Mouse (Mus musculus) CH12.LX (cell line): ENCODE results near the gene Bcl9l. TPM values are rescaled to one million over a fixed set of nuclear protein-coding genes. Genes with fewer than 3 reads are reported as not detected.

Source experiments
- DNase-seq: peaks from one replicate; pipeline ENCODE4 v3.0.0-alpha.2; 2013; ENCODE audit errors: extremely low read depth
- H3K27ac ChIP-seq: 2 replicates; pipeline ENCODE4 v1.5.1; 2012; ENCODE audit warnings: low read depth, mild to moderate bottlenecking, control low read depth, moderate library complexity; ENCODE audit not compliant: insufficient read depth
- H3K27me3 ChIP-seq: replicated peaks from 2 replicates; pipeline ENCODE3; 2012; ENCODE audit warnings: inconsistent platforms
- H3K36me3 ChIP-seq, 2 experiments: replicated peaks in 1 of 2; 2 replicates each; pipeline versions ENCODE3 to v1.6.1; 2012; ENCODE audit warnings: inconsistent platforms in 1 of 2, low read length in 1 of 2, mild to moderate bottlenecking in 1 of 2, mixed read lengths in 1 of 2, moderate library complexity in 1 of 2; ENCODE audit not compliant: control insufficient read depth in 1 of 2, insufficient read depth in 1 of 2
- H3K4me1 ChIP-seq, 2 experiments: 2 replicates each; pipeline ENCODE4 v1.6.1; 2012; ENCODE audit warnings: inconsistent platforms in 1 of 2, moderate library complexity in 1 of 2; ENCODE audit not compliant: insufficient read depth in 2 of 2, control insufficient read depth in 1 of 2
- H3K4me2 ChIP-seq: 2 replicates; pipeline ENCODE4 v1.6.1; 2012; ENCODE audit warnings: low read depth, mild to moderate bottlenecking, control low read depth; ENCODE audit not compliant: poor library complexity, insufficient read depth, severe bottlenecking
- H3K4me3 ChIP-seq, 3 experiments: fragments of 150-350 bp in 1 of 3; sonication (generic) in 1 of 3; replicated peaks in 1 of 3; 2 replicates each; pipeline versions ENCODE3 to v1.5.1; 2011 to 2012; ENCODE audit warnings: low read depth in 2 of 3, low read length in 2 of 3, mild to moderate bottlenecking in 2 of 3, moderate library complexity in 2 of 3, control low read depth in 1 of 3, improper control_type of control experiment in 1 of 3, inconsistent platforms in 1 of 3, mixed read lengths in 1 of 3; ENCODE audit not compliant: poor library complexity in 1 of 3
- H3K79me2 ChIP-seq: replicated peaks from 2 replicates; pipeline ENCODE4 v1.6.1; 2012; ENCODE audit warnings: mild to moderate bottlenecking, moderate library complexity; ENCODE audit not compliant: control insufficient read depth, poor library complexity, insufficient read depth, severe bottlenecking; ENCODE audit errors: extremely low read depth
- H3K9ac ChIP-seq: 2 replicates; pipeline ENCODE4 v1.6.1; 2012; ENCODE audit warnings: low read depth, mild to moderate bottlenecking, control low read depth, moderate library complexity; ENCODE audit not compliant: insufficient read depth
- H3K9me3 ChIP-seq: replicated peaks from 2 replicates; pipeline ENCODE3; 2012; ENCODE audit warnings: low read length, inconsistent platforms, mixed read lengths
- BHLHE40 ChIP-seq: IDR thresholded peaks from 2 replicates; pipeline ENCODE4 v1.6.1; 2011; ENCODE audit warnings: mild to moderate bottlenecking, low read depth, low read length, improper control_type of control experiment
- CHD1 ChIP-seq: IDR thresholded peaks from 2 replicates; pipeline ENCODE4 v1.6.1; 2012; ENCODE audit warnings: low read depth, low read length, improper control_type of control experiment, inconsistent platforms
- CTCF ChIP-seq, 2 experiments: IDR thresholded peaks in 1 of 2; conservative IDR thresholded peaks in 1 of 2; 2 replicates each; pipeline ENCODE4 v1.5.1; 2011 to 2012; ENCODE audit warnings: low read depth in 2 of 2, low read length in 2 of 2, improper control_type of control experiment in 1 of 2, inconsistent platforms in 1 of 2, mild to moderate bottlenecking in 1 of 2, moderate library complexity in 1 of 2
- E2F4 ChIP-seq: IDR thresholded peaks from 2 replicates; pipeline ENCODE4 v1.6.1; 2011; ENCODE audit warnings: low read depth, low read length, improper control_type of control experiment; ENCODE audit not compliant: insufficient replicate concordance
- ELF1 ChIP-seq: IDR thresholded peaks from 2 replicates; pipeline ENCODE4 v1.6.1; 2014; ENCODE audit warnings: low read depth, mild to moderate bottlenecking, inconsistent platforms, low read length, improper control_type of control experiment
- HCFC1 ChIP-seq: IDR thresholded peaks from 2 replicates; pipeline ENCODE4 v1.6.1; 2012; ENCODE audit warnings: low read depth, mild to moderate bottlenecking, inconsistent platforms, low read length, improper control_type of control experiment
- IRF4 ChIP-seq: IDR thresholded peaks from 2 replicates; pipeline ENCODE4 v1.6.1; 2014; ENCODE audit warnings: low read depth, mild to moderate bottlenecking, inconsistent platforms, low read length, improper control_type of control experiment
- JUN ChIP-seq: IDR thresholded peaks from 2 replicates; pipeline ENCODE4 v1.6.1; 2011; ENCODE audit warnings: low read depth, mild to moderate bottlenecking, low read length, improper control_type of control experiment, moderate library complexity; ENCODE audit not compliant: insufficient read depth
- MAFK ChIP-seq: IDR thresholded peaks from 2 replicates; pipeline ENCODE4 v1.6.1; 2011; ENCODE audit warnings: low read length, improper control_type of control experiment; ENCODE audit not compliant: insufficient replicate concordance
- MAX ChIP-seq: IDR thresholded peaks from 2 replicates; pipeline ENCODE4 v1.6.1; 2011; ENCODE audit warnings: low read length, improper control_type of control experiment
- MEF2A ChIP-seq: IDR thresholded peaks from 2 replicates; pipeline ENCODE4 v1.6.1; 2014; ENCODE audit warnings: low read depth, mild to moderate bottlenecking, inconsistent platforms, low read length, improper control_type of control experiment, borderline replicate concordance
- NELFE ChIP-seq: IDR thresholded peaks from 2 replicates; pipeline ENCODE4 v1.6.1; 2011; ENCODE audit warnings: low read depth, low read length, improper control_type of control experiment
- NRF1 ChIP-seq: IDR thresholded peaks from 2 replicates; pipeline ENCODE4 v1.6.1; 2014; ENCODE audit warnings: low read depth, mild to moderate bottlenecking, inconsistent platforms, low read length, improper control_type of control experiment, moderate library complexity
- POLR2A ChIP-seq: IDR thresholded peaks from 2 replicates; pipeline ENCODE4 v1.6.1; 2011; ENCODE audit warnings: low read depth, mild to moderate bottlenecking, improper control_type of control experiment, low read length
- POLR2AphosphoS2 ChIP-seq: IDR thresholded peaks from 2 replicates; pipeline ENCODE4 v1.6.1; 2011; ENCODE audit warnings: low read depth, low read length, improper control_type of control experiment
- RAD21 ChIP-seq: IDR thresholded peaks from 2 replicates; pipeline ENCODE4 v1.6.1; 2011; ENCODE audit warnings: low read depth, mild to moderate bottlenecking, low read length, improper control_type of control experiment, moderate library complexity
- SMC3 ChIP-seq: IDR thresholded peaks from 2 replicates; pipeline ENCODE4 v1.6.1; 2011; ENCODE audit warnings: low read depth, low read length, improper control_type of control experiment
- TBP ChIP-seq: conservative IDR thresholded peaks from 2 replicates; pipeline ENCODE4 v1.6.1; 2011; ENCODE audit warnings: low read depth, low read length, improper control_type of control experiment
- TCF12 ChIP-seq: IDR thresholded peaks from 2 replicates; pipeline ENCODE4 v1.6.1; 2014; ENCODE audit warnings: low read depth, mild to moderate bottlenecking, inconsistent platforms, low read length, improper control_type of control experiment
- ZKSCAN1 ChIP-seq: IDR thresholded peaks from 2 replicates; pipeline ENCODE4 v1.6.1; 2012; ENCODE audit warnings: low read depth, inconsistent platforms, low read length, improper control_type of control experiment, borderline replicate concordance
- ZNF384 ChIP-seq: IDR thresholded peaks from 2 replicates; pipeline ENCODE4 v1.6.1; 2012; ENCODE audit warnings: low read depth, low read length, improper control_type of control experiment, inconsistent platforms
- dilution Hi-C: fragments of 300-500 bp; cut with MboI; formaldehyde crosslinking; loops from 2 replicates; pipeline ENCODE4 v1.14.3; 2020; ENCODE audit warnings: low sequenced_read_pairs; ENCODE audit not compliant: extremely low pct_unique_long_range_greater_than_20kb, extremely low pct_ligation_motif_present
- in situ Hi-C: fragments of 300-500 bp; cut with MboI; formaldehyde crosslinking; loops from 3 replicates; pipeline ENCODE4 v1.14.3; 2019; ENCODE audit warnings: low sequenced_read_pairs, low pct_ligation_motif_present, low pct_unique_long_range_greater_than_20kb, mixed read lengths
- polyA plus RNA-seq: library from polyadenylated mRNA; unstranded; fragments of >175 nt; gene quantifications from 2 replicates; pipeline ENCODE4 v1.2.1, GENCODE M21; 2012; ENCODE audit warnings: low read depth; ENCODE audit not compliant: insufficient read length
- total RNA-seq, 2 experiments: library from RNA; depleted of rRNA; stranded (reverse); fragments of 300-350 nt in 1 of 2; fragments of >200 nt in 1 of 2; gene quantifications; 2 replicates each; pipeline ENCODE4 v1.2.3; 2012 to 2014

Gene Bcl9l
- total and polyA plus RNA-seq, 3 experiments, result 0.67 to 7.5 (median 1.6) TPM

DNA sequence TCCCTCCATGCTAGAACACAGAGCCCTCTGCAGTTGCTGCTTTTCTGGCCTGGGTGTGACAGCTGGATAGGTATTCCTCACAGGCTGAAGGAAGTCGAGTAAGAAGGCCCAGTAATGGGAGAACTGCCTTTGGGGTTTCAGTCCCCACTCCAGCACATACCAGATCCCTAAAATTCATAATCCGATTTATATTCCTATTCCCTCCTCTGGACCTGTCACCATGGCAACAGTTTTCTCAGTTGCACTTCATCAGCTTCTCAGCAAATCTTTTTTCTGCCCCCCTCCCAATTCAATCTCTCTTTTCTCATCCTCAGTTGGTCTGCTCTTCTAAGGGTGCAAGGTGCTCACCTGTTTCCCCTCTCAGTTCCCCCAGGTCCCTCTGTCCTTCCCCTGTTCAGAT, 13.8 kb upstream of the Bcl9l start:
- Histone ChIP-seq H3K27me3 (peaks cover 42% of the 10 kb centered on the region), H3K4me1 (no peaks in the 10 kb centered on the region; a peak in 1 of 4 replicates), H3K36me3 (no peaks in the 10 kb centered on the region), H3K4me2 (no peak overlapping the region), H3K27ac (no peak overlapping the region), H3K79me2 (no peaks in the 10 kb centered on the region), H3K9ac (no peak overlapping the region), H3K4me3 (no peak overlapping the region), H3K9me3 (peaks cover 4% of the 10 kb centered on the region)
- no peak for DNase-seq
- no peak for TF ChIP-seq CTCF (conservative IDR thresholded peaks at IDR 0.05 in 1 of 2, IDR thresholded peaks at IDR 0.05 in 1 of 2; ENCODE audit: low read depth in 2 of 2, low read length in 2 of 2)
- no peak for TF ChIP-seq BHLHE40
- TF ChIP-seq ELF1, result no peak
- TF ChIP-seq POLR2AphosphoS2, result no peak
- no peak for TF ChIP-seq SMC3
- in situ Hi-C loops, result no loop called here
- dilution Hi-C loops, result no loop called here

DNA sequence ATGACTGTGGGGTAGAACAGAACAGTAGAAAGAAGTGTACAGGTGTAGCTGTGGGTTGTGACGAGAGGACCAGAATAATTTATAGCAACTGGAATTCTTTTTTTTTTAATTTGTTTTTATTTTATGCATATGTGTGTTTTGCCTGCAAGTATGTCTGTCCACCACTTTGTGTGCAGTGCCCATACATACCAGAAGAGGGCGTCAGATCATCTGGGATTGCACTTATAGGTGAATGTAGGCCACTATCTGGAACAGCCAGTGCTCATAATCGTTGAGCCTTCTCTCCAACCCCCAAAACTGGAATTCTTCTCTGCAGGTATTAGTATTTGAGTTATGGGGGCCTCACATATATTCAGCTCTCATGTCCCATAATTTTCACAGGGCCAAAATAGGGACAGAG, 9.4 kb upstream of the Bcl9l start:
- Histone ChIP-seq H3K4me1 (peaks cover 0 to 12% of the 10 kb centered on the region in 2 experiments; a peak in 3 of 4 replicates), H3K27ac (no peak overlapping the region), H3K36me3 (no peaks in the 10 kb centered on the region), H3K4me2 (no peak overlapping the region), H3K9ac (no peak overlapping the region), H3K4me3 (no peak overlapping the region), H3K9me3 (no peaks in the 10 kb centered on the region), H3K79me2 (no peaks in the 10 kb centered on the region), H3K27me3 (peaks cover 23% of the 10 kb centered on the region)
- TF ChIP-seq NELFE, result no peak
- peak; percentile 9 for TF ChIP-seq RAD21
- TF ChIP-seq ZKSCAN1, result no peak
- no peak for TF ChIP-seq E2F4
- TF ChIP-seq CTCF (conservative IDR thresholded peaks at IDR 0.05 in 1 of 2, IDR thresholded peaks at IDR 0.05 in 1 of 2; ENCODE audit: low read depth in 2 of 2, low read length in 2 of 2), result peak in 1 of 2 experiments; percentile 40; a peak in 2 of 4 replicates
- TF ChIP-seq SMC3, result peak; percentile 24
- TF ChIP-seq MEF2A, result no peak
- DNase-seq, result no peak
- dilution Hi-C loops, result no loop called here
- in situ Hi-C loops, result no loop called here

DNA sequence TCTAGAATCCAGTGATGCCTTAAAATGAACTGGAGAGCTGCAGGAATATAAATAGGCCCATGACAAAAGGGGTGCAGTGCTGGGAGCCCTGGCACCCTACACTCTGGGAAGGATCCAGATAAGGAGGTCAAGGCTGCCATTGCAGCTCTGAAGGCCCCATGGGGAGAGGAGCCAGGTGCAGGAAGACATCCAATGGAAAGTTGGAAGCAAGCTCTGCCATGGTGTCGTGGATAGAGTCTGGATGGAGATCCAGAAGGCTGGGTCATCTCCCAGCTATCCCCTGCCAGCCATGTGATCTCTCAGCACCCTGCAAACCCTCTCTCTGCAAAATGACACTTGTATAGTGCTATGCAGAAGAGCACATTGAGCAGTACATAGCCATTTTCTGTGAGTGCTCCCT, 8.3 kb upstream of the Bcl9l start:
- dilution Hi-C loops (no loop called here), in situ Hi-C loops (no loop called here)
- Histone ChIP-seq H3K79me2 (no peaks in the 10 kb centered on the region), H3K27ac (no peak overlapping the region), H3K4me1 (peaks cover 0 to 15% of the 10 kb centered on the region in 2 experiments; a peak in 2 of 4 replicates), H3K9me3 (no peaks in the 10 kb centered on the region), H3K4me3 (no peak overlapping the region), H3K9ac (no peak overlapping the region), H3K36me3 (no peaks in the 10 kb centered on the region), H3K4me2 (no peak overlapping the region), H3K27me3 (peaks cover 12% of the 10 kb centered on the region)
- TF ChIP-seq TCF12 (no peak), MAX (no peak), IRF4 (no peak), NRF1 (no peak), MAFK (no peak), CTCF (conservative IDR thresholded peaks at IDR 0.05 in 1 of 2, IDR thresholded peaks at IDR 0.05 in 1 of 2; ENCODE audit: low read depth in 2 of 2, low read length in 2 of 2) (no peak), ZNF384 (no peak), JUN (no peak), CHD1 (no peak), HCFC1 (no peak), TBP (no peak), POLR2A (no peak), ELF1 (no peak), ZKSCAN1 (no peak)
- no peak for DNase-seq
